Mouse (Mus musculus) forebrain, embryonic 16.5 days (tissue): ENCODE measurements around the gene Tmem198. TPM values are rescaled to one million over a fixed set of nuclear protein-coding genes. Genes with fewer than 3 reads are reported as not detected.
A peak's percentile ranks its signal among the peaks of the same experiment; 100 is the strongest.

Experiments
- ATAC-seq: fragments of 200-750 bp; cut with Nextera tagmentation; 2 replicates; pipeline ENCODE4 v1.8.0; 2017; ENCODE audit warnings: mild to moderate bottlenecking, moderate library complexity
- H3K27ac ChIP-seq: fragments of 300-500 bp; sonication (generic); 2 replicates; pipeline ENCODE4 v1.5.1; 2014; ENCODE audit warnings: low read length, control low read depth
- H3K27me3 ChIP-seq: fragments of 300-500 bp; sonication (generic); replicated peaks from 2 replicates; pipeline ENCODE4 v1.6.1; 2014; ENCODE audit warnings: low read length; ENCODE audit not compliant: control insufficient read depth, insufficient read depth
- H3K36me3 ChIP-seq: fragments of 300-500 bp; sonication (generic); 2 replicates; pipeline ENCODE4 v1.6.1; 2014; ENCODE audit not compliant: control insufficient read depth, insufficient read depth
- H3K4me1 ChIP-seq: fragments of 300-500 bp; sonication (generic); replicated peaks from 2 replicates; pipeline ENCODE4 v1.6.1; 2014; ENCODE audit warnings: low read length; ENCODE audit not compliant: control insufficient read depth, insufficient read depth
- H3K4me2 ChIP-seq: fragments of 300-500 bp; sonication (generic); 2 replicates; pipeline ENCODE4 v1.6.1; 2014; ENCODE audit warnings: mild to moderate bottlenecking, low read length, control low read depth
- H3K4me3 ChIP-seq: fragments of 300-500 bp; sonication (generic); replicated peaks from 2 replicates; pipeline ENCODE4 v1.5.1; 2014; ENCODE audit warnings: mild to moderate bottlenecking, low read length, control low read depth
- H3K9ac ChIP-seq: fragments of 300-500 bp; sonication (generic); replicated peaks from 2 replicates; pipeline ENCODE4 v1.6.1; 2014; ENCODE audit warnings: low read depth, low read length, control low read depth
- H3K9me3 ChIP-seq: fragments of 300-500 bp; sonication (generic); 2 replicates; pipeline ENCODE4 v1.6.1; 2016; ENCODE audit warnings: low read length; ENCODE audit not compliant: control insufficient read depth
- WGBS: fragments of 180-500 bp; shearing (Covaris S2); extraction: QIAGEN DNeasy Blood & Tissue Kit; methylation state at CpG from one replicate; pipeline ENCODE4 v1.1.7; 2014; 5-methylcytosine and 5-hydroxymethylcytosine counted together
- polyA plus RNA-seq: library from polyadenylated mRNA; unstranded; fragments of >200 nt; fragmentation: Nextera tagmentation; extraction: Ambion mirVana; gene quantifications from 2 replicates; pipeline ENCODE4 v1.2.1, GENCODE M21; 2015

Gene Tmem198
- polyA plus RNA-seq, 1 experiment from 2014 or later, result 60.5 TPM

GRCm38 (mm10) chr1:75444208-75444607 lies 35.1 kb upstream of the Tmem198 start:
- no peak overlapping the region for H3K9ac ChIP-seq
- no peaks in the 10 kb centered on the region for H3K9me3 ChIP-seq
- no peak overlapping the region for H3K4me3 ChIP-seq
- peaks cover 69% of the 10 kb centered on the region for H3K4me1 ChIP-seq
- H3K27ac ChIP-seq, result no peak overlapping the region
- no peak for ATAC-seq
- 48% methylated on average over 3 of the region's 3 CpGs for WGBS
- H3K27me3 ChIP-seq, result peaks cover 5% of the 10 kb centered on the region; the same call in 1 of the 2 replicates
- H3K36me3 ChIP-seq, result peaks cover 2% of the 10 kb centered on the region; the same call in 1 of the 2 replicates
- no peak overlapping the region for H3K4me2 ChIP-seq

GRCm38 (mm10) chr1:75445141-75445701 lies 34.1 kb upstream of the Tmem198 start:
- Histone ChIP-seq H3K9ac (no peak overlapping the region), H3K36me3 (peaks cover 2% of the 10 kb centered on the region; the same call in 1 of the 2 replicates), H3K4me1 (peaks cover 78% of the 10 kb centered on the region), H3K4me3 (no peak overlapping the region), H3K4me2 (peak overlapping the region; percentile 28; the same call in 1 of the 2 replicates), H3K27me3 (peaks cover 14% of the 10 kb centered on the region), H3K9me3 (no peaks in the 10 kb centered on the region), H3K27ac (no peak overlapping the region)
- ATAC-seq, result peak; percentile 32
- WGBS, result 9% methylated on average over 9 of the region's 9 CpGs

GRCm38 (mm10) chr1:75445751-75446611 lies 33.4 kb upstream of the Tmem198 start:
- Histone ChIP-seq H3K4me1 (peaks cover 86% of the 10 kb centered on the region), H3K27ac (no peak overlapping the region), H3K4me3 (no peak overlapping the region)

GRCm38 (mm10) chr1:75446656-75447055 lies 32.7 kb upstream of the Tmem198 start:
- no peaks in the 10 kb centered on the region for H3K9me3 ChIP-seq
- peaks cover 86% of the 10 kb centered on the region for H3K4me1 ChIP-seq
- 5% methylated on average over 20 of the region's 20 CpGs for WGBS
- peaks cover 23% of the 10 kb centered on the region for H3K27me3 ChIP-seq
- H3K9ac ChIP-seq, result no peak overlapping the region
- H3K27ac ChIP-seq, result no peak overlapping the region
- ATAC-seq, result no peak
- no peak overlapping the region for H3K4me3 ChIP-seq
- H3K4me2 ChIP-seq, result no peak overlapping the region
- no peaks in the 10 kb centered on the region for H3K36me3 ChIP-seq

More at GRCm38 (mm10) chr1:75445751-75446611, 33.4 kb upstream of the Tmem198 start:
- H3K27me3 ChIP-seq, result peaks cover 17% of the 10 kb centered on the region
- peak overlapping the region; percentile 28 for H3K4me2 ChIP-seq
- ATAC-seq, result peak; percentile 0; the same call in 1 of the 2 replicates
- H3K9ac ChIP-seq, result no peak overlapping the region
- no peaks in the 10 kb centered on the region for H3K9me3 ChIP-seq
- under 1% methylated on average over 22 of the region's 22 CpGs for WGBS
- H3K36me3 ChIP-seq, result no peaks in the 10 kb centered on the region

- peak; percentile 6 for ATAC-seq
- Histone ChIP-seq H3K36me3 (no peaks in the 10 kb centered on the region), H3K27ac (no peak overlapping the region), H3K9me3 (no peaks in the 10 kb centered on the region), H3K4me3 (no peak overlapping the region), H3K9ac (no peak overlapping the region), H3K4me1 (peaks cover 82% of the 10 kb centered on the region), H3K27me3 (peaks cover 28% of the 10 kb centered on the region), H3K4me2 (peak overlapping the region; percentile 35)
- WGBS, result 6% methylated on average over 10 of the region's 10 CpGs
These were observed 31.9 kb upstream of the Tmem198 start for GRCm38 (mm10) chr1:75447265-75448051.

- Histone ChIP-seq H3K4me2 (peak overlapping the region; percentile 14), H3K9me3 (no peaks in the 10 kb centered on the region), H3K27ac (no peak overlapping the region), H3K4me3 (no peak overlapping the region), H3K9ac (no peak overlapping the region), H3K4me1 (peaks cover 76% of the 10 kb centered on the region), H3K36me3 (no peaks in the 10 kb centered on the region), H3K27me3 (peaks cover 30% of the 10 kb centered on the region)
- no peak for ATAC-seq
- WGBS, result 3% methylated on average over 7 of the region's 7 CpGs
These were observed 31.3 kb upstream of the Tmem198 start for GRCm38 (mm10) chr1:75448052-75448431.

GRCm38 (mm10) chr1:75448937-75449336 lies 30.4 kb upstream of the Tmem198 start:
- Histone ChIP-seq H3K36me3 (no peaks in the 10 kb centered on the region), H3K27ac (no peak overlapping the region), H3K4me1 (peaks cover 67% of the 10 kb centered on the region), H3K4me2 (no peak overlapping the region), H3K27me3 (peaks cover 30% of the 10 kb centered on the region), H3K9me3 (no peaks in the 10 kb centered on the region), H3K9ac (no peak overlapping the region), H3K4me3 (no peak overlapping the region)
- ATAC-seq, result no peak
- WGBS, result 2% methylated on average over 14 of the region's 14 CpGs

- peaks cover 30% of the 10 kb centered on the region for H3K27me3 ChIP-seq
These were observed 29.8 kb upstream of the Tmem198 start for GRCm38 (mm10) chr1:75449377-75450135.

More at GRCm38 (mm10) chr1:75449377-75450135, 29.8 kb upstream of the Tmem198 start:
- Histone ChIP-seq H3K4me3 (no peak overlapping the region), H3K9ac (no peak overlapping the region), H3K9me3 (no peaks in the 10 kb centered on the region), H3K4me1 (peaks cover 61% of the 10 kb centered on the region), H3K4me2 (peak overlapping the region; percentile 46), H3K36me3 (no peaks in the 10 kb centered on the region), H3K27ac (no peak overlapping the region)
- 6% methylated on average over 8 of the region's 8 CpGs for WGBS
- ATAC-seq, result no peak
